Mouse (Mus musculus) MEL (cell line): Measurements from ENCODE around the gene Gm20388. TPM values are rescaled to one million over a fixed set of nuclear protein-coding genes. Genes with fewer than 3 reads are reported as not detected.

Experiments used
- DNase-seq: peaks from one replicate; pipeline ENCODE4 v3.0.0; 2011; ENCODE audit warnings: low read depth, low spot score
- H3K27ac ChIP-seq: 2 replicates; pipeline ENCODE4 v1.5.1; 2012; ENCODE audit warnings: low read depth, mild to moderate bottlenecking, control low read depth, low read length, moderate library complexity; ENCODE audit not compliant: control insufficient read depth
- H3K27me3 ChIP-seq, 2 experiments: fragments of 150-350 bp in 1 of 2; sonication (generic) in 1 of 2; 2 replicates each; pipeline ENCODE4 v1.6.1; 2012; ENCODE audit warnings: low read length in 2 of 2, mild to moderate bottlenecking in 2 of 2, improper control_type of control experiment in 1 of 2, moderate library complexity in 1 of 2; ENCODE audit not compliant: insufficient read depth in 2 of 2, control insufficient read depth in 1 of 2
- H3K36me3 ChIP-seq, 2 experiments: 2 replicates each; pipeline ENCODE4 v1.6.1; 2012 to 2014; ENCODE audit warnings: low read length in 2 of 2, improper control_type of control experiment in 1 of 2, inconsistent platforms in 1 of 2, mild to moderate bottlenecking in 1 of 2; ENCODE audit not compliant: insufficient read depth in 2 of 2, control insufficient read depth in 1 of 2
- H3K4me1 ChIP-seq, 2 experiments: fragments of 150-350 bp in 1 of 2; sonication (generic) in 1 of 2; 2 replicates each; pipeline ENCODE4 v1.6.1; 2012; ENCODE audit warnings: low read length in 2 of 2, improper control_type of control experiment in 1 of 2, mild to moderate bottlenecking in 1 of 2; ENCODE audit not compliant: insufficient read depth in 2 of 2, control insufficient read depth in 1 of 2
- H3K4me3 ChIP-seq, 2 experiments: fragments of 150-350 bp in 1 of 2; sonication (generic) in 1 of 2; 2 replicates each; pipeline ENCODE4 v1.5.1; 2012; ENCODE audit warnings: low read depth in 2 of 2, low read length in 2 of 2, mild to moderate bottlenecking in 2 of 2, moderate library complexity in 2 of 2, control low read depth in 1 of 2, improper control_type of control experiment in 1 of 2; ENCODE audit not compliant: control insufficient read depth in 1 of 2, insufficient read depth in 1 of 2
- H3K79me2 ChIP-seq: 2 replicates; pipeline ENCODE4 v1.6.1; 2012; ENCODE audit warnings: mild to moderate bottlenecking, low read length, moderate library complexity; ENCODE audit not compliant: control insufficient read depth, poor library complexity, insufficient read depth
- H3K9ac ChIP-seq: 2 replicates; pipeline ENCODE4 v1.6.1; 2012; ENCODE audit warnings: low read depth, mild to moderate bottlenecking, control low read depth, low read length, moderate library complexity; ENCODE audit not compliant: control insufficient read depth, poor library complexity, severe bottlenecking
- H3K9me3 ChIP-seq: fragments of 150-350 bp; sonication (generic); replicated peaks from 2 replicates; pipeline ENCODE4 v1.6.1; 2012; ENCODE audit warnings: mild to moderate bottlenecking, low read length, improper control_type of control experiment, moderate library complexity; ENCODE audit not compliant: insufficient read depth
- BHLHE40 ChIP-seq: IDR thresholded peaks from 2 replicates; pipeline ENCODE4 v1.6.1; 2012; ENCODE audit warnings: low read depth, mild to moderate bottlenecking, inconsistent platforms, low read length, improper control_type of control experiment, borderline replicate concordance
- CHD1 ChIP-seq: IDR thresholded peaks from 2 replicates; pipeline ENCODE4 v1.6.1; 2012; ENCODE audit warnings: low read depth, mild to moderate bottlenecking, inconsistent platforms, low read length, improper control_type of control experiment
- CTCF ChIP-seq, 3 experiments: IDR thresholded peaks in 2 of 3; conservative IDR thresholded peaks in 1 of 3; 2 replicates each; pipeline ENCODE4 v1.5.1; 2011 to 2012; ENCODE audit warnings: low read length in 3 of 3, low read depth in 2 of 3, mild to moderate bottlenecking in 2 of 3, improper control_type of control experiment in 1 of 3, inconsistent platforms in 1 of 3, mixed read lengths in 1 of 3, moderate library complexity in 1 of 3; ENCODE audit not compliant: control insufficient read depth in 1 of 3, insufficient read depth in 1 of 3, poor library complexity in 1 of 3, severe bottlenecking in 1 of 3
- ETS1 ChIP-seq: IDR thresholded peaks from 2 replicates; pipeline ENCODE4 v1.6.1; 2012; ENCODE audit warnings: low read depth, mild to moderate bottlenecking, inconsistent platforms, low read length, improper control_type of control experiment, moderate library complexity
- GABPA ChIP-seq: IDR thresholded peaks from 2 replicates; pipeline ENCODE4 v1.6.1; 2012; ENCODE audit warnings: low read depth, mild to moderate bottlenecking, inconsistent platforms, low read length, improper control_type of control experiment, moderate library complexity
- HCFC1 ChIP-seq: IDR thresholded peaks from 2 replicates; pipeline ENCODE4 v1.6.1; 2012; ENCODE audit warnings: low read depth, mild to moderate bottlenecking, inconsistent platforms, low read length, improper control_type of control experiment, moderate library complexity
- KAT2A ChIP-seq: conservative IDR thresholded peaks from 2 replicates; pipeline ENCODE4 v1.6.1; 2012; ENCODE audit warnings: low read depth, low read length, improper control_type of control experiment, inconsistent platforms
- MAFK ChIP-seq: IDR thresholded peaks from 2 replicates; pipeline ENCODE4 v1.6.1; 2011; ENCODE audit warnings: low read depth, mild to moderate bottlenecking, low read length, improper control_type of control experiment, borderline replicate concordance
- MAX ChIP-seq: IDR thresholded peaks from 2 replicates; pipeline ENCODE4 v1.6.1; 2011; ENCODE audit warnings: low read length, improper control_type of control experiment
- MAZ ChIP-seq: IDR thresholded peaks from 2 replicates; pipeline ENCODE4 v1.6.1; 2012; ENCODE audit warnings: low read depth, mild to moderate bottlenecking, inconsistent platforms, low read length, improper control_type of control experiment
- MEF2A ChIP-seq: IDR thresholded peaks from 2 replicates; pipeline ENCODE4 v1.6.1; 2014; ENCODE audit warnings: low read depth, mild to moderate bottlenecking, inconsistent platforms, low read length, improper control_type of control experiment; ENCODE audit not compliant: poor library complexity, insufficient replicate concordance, severe bottlenecking; ENCODE audit errors: extremely low read depth
- MXI1 ChIP-seq: IDR thresholded peaks from 2 replicates; pipeline ENCODE4 v1.6.1; 2011; ENCODE audit warnings: mild to moderate bottlenecking, low read depth, low read length, improper control_type of control experiment
- MYB ChIP-seq: IDR thresholded peaks from 2 replicates; pipeline ENCODE4 v1.6.1; 2011; ENCODE audit warnings: mild to moderate bottlenecking, low read depth, low read length, improper control_type of control experiment
- MYC ChIP-seq: IDR thresholded peaks from 2 replicates; pipeline ENCODE4 v1.6.1; 2011; ENCODE audit warnings: low read depth, mild to moderate bottlenecking, low read length, improper control_type of control experiment, moderate library complexity
- NELFE ChIP-seq: IDR thresholded peaks from 2 replicates; pipeline ENCODE4 v1.6.1; 2011; ENCODE audit warnings: low read depth, low read length, improper control_type of control experiment
- NRF1 ChIP-seq: IDR thresholded peaks from 2 replicates; pipeline ENCODE4 v1.6.1; 2014; ENCODE audit warnings: low read depth, mild to moderate bottlenecking, inconsistent platforms, low read length, improper control_type of control experiment, moderate library complexity; ENCODE audit not compliant: poor library complexity, insufficient read depth, severe bottlenecking
- POLR2A ChIP-seq, 2 experiments: IDR thresholded peaks; 2 replicates each; pipeline ENCODE4 v1.6.1; 2011 to 2012; ENCODE audit warnings: low read length in 2 of 2, mild to moderate bottlenecking in 2 of 2, control low read depth in 1 of 2, improper control_type of control experiment in 1 of 2, low read depth in 1 of 2, moderate library complexity in 1 of 2; ENCODE audit not compliant: control insufficient read depth in 1 of 2, insufficient read depth in 1 of 2, poor library complexity in 1 of 2
- POLR2AphosphoS2 ChIP-seq: IDR thresholded peaks from 2 replicates; pipeline ENCODE4 v1.6.1; 2011; ENCODE audit warnings: low read length, improper control_type of control experiment
- RAD21 ChIP-seq: IDR thresholded peaks from 2 replicates; pipeline ENCODE4 v1.6.1; 2011; ENCODE audit warnings: mild to moderate bottlenecking, low read depth, low read length, improper control_type of control experiment
- SIN3A ChIP-seq: IDR thresholded peaks from 2 replicates; pipeline ENCODE4 v1.6.1; 2012; ENCODE audit warnings: low read length, improper control_type of control experiment, inconsistent platforms
- SMC3 ChIP-seq: IDR thresholded peaks from 2 replicates; pipeline ENCODE4 v1.6.1; 2011; ENCODE audit warnings: low read depth, low read length, improper control_type of control experiment
- UBTF ChIP-seq: IDR thresholded peaks from 2 replicates; pipeline ENCODE4 v1.6.1; 2012; ENCODE audit warnings: low read depth, mild to moderate bottlenecking, inconsistent platforms, low read length, improper control_type of control experiment, moderate library complexity, borderline replicate concordance; ENCODE audit not compliant: insufficient read depth
- USF1 ChIP-seq: IDR thresholded peaks from 2 replicates; pipeline ENCODE4 v1.6.1; 2014; ENCODE audit warnings: low read depth, mild to moderate bottlenecking, inconsistent platforms, low read length, improper control_type of control experiment, moderate library complexity
- USF2 ChIP-seq, 2 experiments: IDR thresholded peaks; 2 replicates each; pipeline ENCODE4 v1.6.1; 2011 to 2012; ENCODE audit warnings: improper control_type of control experiment in 2 of 2, low read length in 2 of 2, borderline replicate concordance in 1 of 2, inconsistent platforms in 1 of 2, low read depth in 1 of 2, mild to moderate bottlenecking in 1 of 2; ENCODE audit not compliant: insufficient read depth in 1 of 2
- ZMIZ1 ChIP-seq: IDR thresholded peaks from 2 replicates; pipeline ENCODE4 v1.6.1; 2012; ENCODE audit warnings: low read depth, mild to moderate bottlenecking, inconsistent platforms, low read length, improper control_type of control experiment, moderate library complexity
- polyA plus RNA-seq, 2 experiments: library from polyadenylated mRNA; stranded (reverse) in 1 of 2; unstranded in 1 of 2; fragments of >175 nt in 1 of 2; fragments of >200 nt in 1 of 2; gene quantifications; 2 replicates each; pipeline versions ENCODE4 v1.2.1 to v1.2.4; 2012; ENCODE audit warnings: low replicate concordance in 2 of 2, low read depth in 1 of 2; ENCODE audit not compliant: insufficient read length in 2 of 2, insufficient read depth in 1 of 2, missing spikeins in 1 of 2
- total RNA-seq: library from RNA; depleted of rRNA; stranded (reverse); fragments of 300-350 nt; gene quantifications from 2 replicates; pipeline ENCODE4 v1.2.3, GENCODE M21; 2012

Gm20388 gene
- total and polyA plus RNA-seq, 3 experiments: 11.1 to 17.8 TPM; not detected in 1

GRCm38 (mm10) chr8:120113758-120114255 is 203.2 kb downstream of the Gm20388 start, which contains the start of gene 6430548M08Rik:
Gene 6430548M08Rik, plus strand, starts transcription at chr8:120114152.
- Histone ChIP-seq H3K27ac (peak within 1 kb of the TSS; percentile 90), H3K27me3 (no peaks in the 10 kb centered on the region), H3K36me3 (peaks cover 0 to 11% of the 10 kb centered on the region in 2 experiments; a peak in 2 of 4 replicates), H3K4me1 (peaks cover 9 to 24% of the 10 kb centered on the region in 2 experiments), H3K9ac (peak within 1 kb of the TSS; percentile 87), H3K9me3 (no peaks in the 10 kb centered on the region), H3K79me2 (no peaks in the 10 kb centered on the region; the same call in 1 of the 2 replicates), H3K4me3 (peak within 1 kb of the TSS; percentile 67 to 76)
- peak; percentile 100 for DNase-seq
- TF ChIP-seq POLR2AphosphoS2 (peak; percentile 72; the same call in 1 of the 2 replicates), KAT2A (no peak), NELFE (peak; percentile 87), MAFK (no peak), NRF1 (peak; percentile 98), MYB (no peak), ETS1 (peak; percentile 40; the same call in 1 of the 2 replicates), UBTF (no peak), POLR2A (IDR thresholded peaks at IDR 0.05; ENCODE audit: control insufficient read depth in 1 of 2, insufficient read depth in 1 of 2, low read depth in 1 of 2, low read length in 2 of 2, poor library complexity in 1 of 2) (peak; percentile 77 to 84; a peak in 3 of 4 replicates), USF2 (IDR thresholded peaks at IDR 0.05; ENCODE audit: borderline replicate concordance in 1 of 2, insufficient read depth in 1 of 2, low read depth in 1 of 2, low read length in 2 of 2) (peak; percentile 75 to 94), SMC3 (no peak), HCFC1 (no peak), MAX (peak; percentile 99), CTCF (IDR thresholded peaks at IDR 0.05 in 2 of 3, conservative IDR thresholded peaks at IDR 0.05 in 1 of 3; ENCODE audit: control insufficient read depth in 1 of 3, insufficient read depth in 1 of 3, low read depth in 2 of 3, low read length in 3 of 3, poor library complexity in 1 of 3, severe bottlenecking in 1 of 3) (peak in 2 of 3 experiments; percentile 14 to 31; a peak in 3 of 6 replicates), BHLHE40 (peak; percentile 86; the same call in 1 of the 2 replicates), MEF2A (no peak), GABPA (no peak), CHD1 (no peak), RAD21 (no peak), ZMIZ1 (peak; percentile 77; the same call in 1 of the 2 replicates), USF1 (peak; percentile 100), MAZ (peak; percentile 3; the same call in 1 of the 2 replicates), SIN3A (peak; percentile 80; the same call in 1 of the 2 replicates), MYC (peak; percentile 25; the same call in 1 of the 2 replicates), MXI1 (peak; percentile 93)
